In genomic region chr10:98748856-98749583, GRCm38 (mm10) we compare ENCODE assay signal across 8 mouse cellular contexts.
DNase-seq lines count a peak whose midpoint lies in the region.

No protein-coding gene starts in this region.

- H3K4me1 ChIP-seq in forebrain, embryonic 10.5 days: peaks cover 45% of the 10 kb centered on the region

- no peaks in the 10 kb centered on the region for H3K9me3 ChIP-seq in forebrain, embryonic 10.5 days

- H3K27me3 ChIP-seq in forebrain, embryonic 10.5 days (ENCODE audit: poor library complexity, severe bottlenecking): peaks cover 26% of the 10 kb centered on the region

- 3% methylated on average over 3 of the region's 3 CpGs for WGBS in forebrain, embryonic 10.5 days

- H3K4me3 ChIP-seq in forebrain, embryonic 10.5 days: no peak overlapping the region

- no peak overlapping the region for H3K27ac ChIP-seq in forebrain, embryonic 10.5 days

- H3K36me3 ChIP-seq in forebrain, embryonic 10.5 days (replicated peaks): no peaks in the 10 kb centered on the region

- peak; percentile 11 to 23 for DNase-seq in cerebellum, adult 18-20 months
- DNase-seq in cerebellum, adult 8-10 months: no peak
- peak; percentile 71 for DNase-seq in 3T3-L1 (ENCODE audit: low read depth, low spot score)
- DNase-seq in forebrain, embryonic 10.5 days (ENCODE audit: extremely low spot score, low spot score): peak; percentile 19
- DNase-seq in kidney, postnatal 36 days: peak; percentile 35 to 48
- no peak for DNase-seq in urinary bladder, adult 2 months (ENCODE audit: low spot score)
- DNase-seq in adrenal gland, adult 8-10 months: no peak
- DNase-seq in yolk sac, embryonic 10.5 days (ENCODE audit: low spot score): no peak

Comparison
In these comparisons a context has a peak if more than half of its experiments do, and no peak if none do; other contexts are left out.
1. DNase-seq: peak in cerebellum, adult 18-20 months (2 of 2), 3T3-L1 (single experiment), forebrain, embryonic 10.5 days (single experiment) and kidney, postnatal 36 days (2 of 2); none in cerebellum, adult 8-10 months (single experiment), urinary bladder, adult 2 months (single experiment), adrenal gland, adult 8-10 months (single experiment) and yolk sac, embryonic 10.5 days (single experiment).